Mouse (Mus musculus) CD4-positive, CD25-positive, alpha-beta regulatory T cell (primary cell): Measurements from ENCODE around the gene Zfp120. TPM values are rescaled to one million over a fixed set of nuclear protein-coding genes. Genes with fewer than 3 reads are reported as not detected.

ENCODE experiments used
- polyA plus RNA-seq: library from polyadenylated mRNA; unstranded; fragments of 100-300 nt; shearing (Covaris generic); gene quantifications from one replicate; pipeline ENCODE4 v1.2.1, GENCODE M21; 2017

The Zfp120 gene
- polyA plus RNA-seq: 28.1 TPM

DNA sequence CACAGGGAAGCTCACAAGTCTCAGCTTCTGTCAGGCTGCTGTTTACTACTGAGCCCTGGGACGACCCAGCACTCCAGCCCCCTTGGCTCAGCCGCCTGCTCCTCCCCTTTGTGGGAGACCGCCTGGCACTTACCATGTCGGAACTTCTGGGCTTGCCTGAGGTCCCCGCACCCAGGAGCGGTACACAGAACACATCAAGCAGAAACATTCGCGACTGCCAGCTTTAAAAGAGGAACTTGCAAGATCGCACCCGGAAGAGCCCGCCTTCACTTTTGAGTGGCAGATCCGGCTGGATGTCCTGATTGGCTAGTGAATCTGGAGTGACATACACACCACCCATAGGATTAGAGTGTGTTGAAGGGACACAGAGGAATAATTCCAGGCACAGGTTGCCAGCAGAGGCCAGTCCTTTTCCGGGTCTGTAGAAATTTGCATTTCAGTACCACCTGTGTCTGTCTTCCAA, at the start of gene Zfp120:
Gene Zfp120, minus strand, starts transcription at position 274 of the 463 bp plus-strand sequence.

GRCm38 (mm10) chr2:150181570-150181999, 45.1 kb upstream of the Zfp120 start, which contains the start of gene Gm14139:
TSS of gene Gm14139 (plus strand) at chr2:150181755.

GRCm38 (mm10) chr2:150179579-150179978, 43.1 kb upstream of the Zfp120 start, which contains the start of gene Gm10770:
TSS of gene Gm10770 (minus strand) at chr2:150179679.

Other genes with a start within 250 kb of the Zfp120 start
- gene Gm10770, start 43.0 kb upstream of the Zfp120 start, polyA plus RNA-seq: not detected
- 1.8 TPM for gene Gm14139, start 45.0 kb upstream of the Zfp120 start, polyA plus RNA-seq
- gene Zfp937, start 81.4 kb upstream of the Zfp120 start, polyA plus RNA-seq: 16.8 TPM
- 62.9 TPM for gene Gm21994, start 118.9 kb upstream of the Zfp120 start, polyA plus RNA-seq
- 0.43 TPM for gene Gm14124, start 120.8 kb upstream of the Zfp120 start, polyA plus RNA-seq
- 38.9 TPM for gene Gm10130, start 187.0 kb upstream of the Zfp120 start, polyA plus RNA-seq
- 9.1 TPM for gene 3300002I08Rik, start 226.1 kb upstream of the Zfp120 start, polyA plus RNA-seq